Mouse (Mus musculus) megakaryocyte-erythroid progenitor cell, adult 5-6 weeks (primary cell): Measurements from ENCODE around the gene Ndufa13. TPM values are rescaled to one million over a fixed set of nuclear protein-coding genes. Genes with fewer than 3 reads are reported as not detected.
"Not testable (repeated sequence)": the region's sequence is repeated elsewhere in the genome, so short reads cannot be mapped to it uniquely, and the experiment has no call there.

ENCODE experiments used
- ATAC-seq: replicated peaks from 2 replicates; pipeline ENCODE4 v1.8.0; 2016; ENCODE audit warnings: mild to moderate bottlenecking, inconsistent platforms; ENCODE audit not compliant: severe bottlenecking, poor library complexity, low FRiP score, low TSS enrichment
- total RNA-seq, 2 experiments: library from RNA; stranded (forward) in 1 of 2; stranded (reverse) in 1 of 2; fragments of 200-1000, 215-1000 nt in 1 of 2; fragments of >200 nt in 1 of 2; fragmentation: Nextera tagmentation in 1 of 2; gene quantifications; 2 replicates each; pipeline ENCODE4 v1.2.3; 2014 to 2017

Gene Ndufa13
- total RNA-seq (2014; fragmentation: Nextera tagmentation), result 110 and 122 TPM in 2 replicates
- total RNA-seq (2017), result 91.6 and 99.6 TPM in 2 replicates

GRCm38 (mm10) chr8:69902163-69903062 is at the start of gene Ndufa13, which contains the start of the genes Tssk6 and Yjefn3:
Gene Ndufa13 (minus strand): TSS chr8:69902558.
Gene Tssk6 (plus strand): TSS chr8:69902184.
Gene Yjefn3 (minus strand): TSS chr8:69902712.
- ATAC-seq, result peak; percentile 19

DNA sequence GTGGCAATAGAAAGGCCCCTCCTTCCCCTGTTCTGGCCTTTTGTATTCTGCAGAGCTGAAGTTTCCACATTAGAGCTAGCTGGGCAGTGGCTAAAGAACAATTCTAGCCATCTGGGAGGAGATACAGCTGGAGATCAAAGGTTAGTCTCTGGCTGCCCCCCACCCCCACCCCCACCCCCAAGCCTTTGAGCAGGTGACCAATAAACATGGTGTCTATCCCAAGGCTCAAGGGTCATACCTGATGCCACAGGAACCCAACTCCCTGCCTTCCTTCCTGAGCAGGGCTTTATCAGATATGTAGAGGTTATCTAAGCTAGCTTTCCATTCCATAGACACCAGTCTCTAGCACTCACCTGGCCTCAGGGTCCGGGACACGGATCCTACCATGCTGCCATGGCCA is 47.9 kb upstream of the Ndufa13 start:
- no peak for ATAC-seq

DNA sequence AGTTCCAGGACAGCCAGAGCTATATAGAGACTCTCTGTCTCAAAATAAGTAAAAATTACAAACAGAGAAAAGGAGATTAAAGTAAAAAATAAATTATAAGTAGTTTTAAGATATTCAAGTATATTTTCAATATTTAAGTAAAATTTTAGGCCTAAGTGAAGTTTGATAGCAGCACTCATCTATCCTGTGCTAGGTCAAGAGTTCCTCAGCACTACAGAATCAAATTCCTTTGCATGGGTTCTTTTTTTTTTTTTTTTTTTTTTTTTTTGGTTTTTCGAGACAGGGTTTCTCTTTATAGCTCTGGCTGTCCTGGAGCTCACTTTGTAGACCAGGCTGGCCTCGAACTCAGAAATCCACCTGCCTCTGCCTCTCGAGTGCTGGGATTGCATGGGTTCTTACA is 40.1 kb upstream of the Ndufa13 start:
- ATAC-seq, result not testable (repeated sequence)

- ATAC-seq, result no peak
Observed at GRCm38 (mm10) chr8:69940386-69940785, 38.0 kb upstream of the Ndufa13 start.

DNA sequence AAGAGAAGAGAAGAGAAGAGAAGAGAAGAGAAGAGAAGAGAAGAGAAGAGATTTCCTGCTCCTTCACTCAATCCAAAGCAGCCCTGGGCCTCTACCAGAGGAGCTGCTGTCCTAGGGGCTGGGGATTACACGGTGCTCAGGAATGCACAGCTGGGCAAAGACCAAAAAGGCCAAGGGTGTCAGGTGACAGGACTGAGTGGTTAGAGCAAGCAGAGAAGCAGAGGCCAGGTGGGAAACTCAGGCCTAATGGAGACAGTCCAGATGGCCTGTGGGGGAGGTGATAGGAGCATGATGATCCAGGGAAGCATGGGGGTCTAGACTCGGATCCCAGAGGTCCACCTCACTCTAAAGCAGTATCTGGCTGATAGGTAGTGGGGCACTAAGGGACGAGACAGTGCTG is 37.3 kb upstream of the Ndufa13 start:
- ATAC-seq, result no peak

- ATAC-seq, result no peak
Observed at GRCm38 (mm10) chr8:69938245-69938982, 36.1 kb upstream of the Ndufa13 start.

DNA sequence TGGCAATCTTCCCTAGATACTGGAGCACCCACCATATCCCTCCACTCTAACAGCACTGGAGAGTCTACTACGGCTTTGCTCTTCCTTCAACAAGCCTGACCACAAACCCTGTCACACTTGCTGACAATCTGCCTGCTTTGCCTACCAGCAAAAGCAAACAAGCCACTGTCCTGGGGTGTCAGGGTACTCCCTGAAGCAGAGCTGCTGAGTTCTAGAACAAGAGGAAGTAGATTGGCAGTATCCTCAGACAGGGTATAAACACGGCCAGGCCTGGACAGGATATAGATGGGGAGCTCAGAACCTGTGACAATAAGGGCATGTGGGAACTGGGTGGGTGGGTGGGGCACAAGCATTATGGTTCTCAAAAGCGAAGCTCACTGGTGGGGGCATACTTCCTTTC is 35.1 kb upstream of the Ndufa13 start:
- no peak for ATAC-seq

- ATAC-seq, result no peak
Observed at GRCm38 (mm10) chr8:69936050-69936794, 33.9 kb upstream of the Ndufa13 start.

- ATAC-seq, result no peak
Observed at GRCm38 (mm10) chr8:69935431-69935830, 33.1 kb upstream of the Ndufa13 start.

DNA sequence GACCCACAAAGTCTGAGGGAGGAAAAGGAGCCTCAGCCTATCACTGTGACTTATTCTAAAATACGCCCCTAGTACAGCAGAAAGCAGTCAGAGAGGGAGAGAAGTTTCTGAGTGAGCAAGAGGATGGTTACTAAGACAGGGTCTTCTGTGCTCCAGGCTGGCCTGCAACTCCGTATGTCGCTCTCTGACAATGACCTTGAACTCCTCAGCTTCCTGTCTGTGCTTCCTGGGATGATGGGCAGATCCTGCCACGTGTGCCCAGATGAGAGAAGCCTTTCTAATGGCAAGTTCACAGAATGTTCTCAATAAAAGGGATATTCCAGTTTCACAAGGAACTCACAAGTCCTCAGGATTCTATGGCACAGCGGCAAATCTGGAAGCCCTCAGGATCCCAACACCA is 32.2 kb upstream of the Ndufa13 start:
- no peak for ATAC-seq

GRCm38 (mm10) chr8:69933811-69934210 is 31.5 kb upstream of the Ndufa13 start:
- ATAC-seq, result no peak

DNA sequence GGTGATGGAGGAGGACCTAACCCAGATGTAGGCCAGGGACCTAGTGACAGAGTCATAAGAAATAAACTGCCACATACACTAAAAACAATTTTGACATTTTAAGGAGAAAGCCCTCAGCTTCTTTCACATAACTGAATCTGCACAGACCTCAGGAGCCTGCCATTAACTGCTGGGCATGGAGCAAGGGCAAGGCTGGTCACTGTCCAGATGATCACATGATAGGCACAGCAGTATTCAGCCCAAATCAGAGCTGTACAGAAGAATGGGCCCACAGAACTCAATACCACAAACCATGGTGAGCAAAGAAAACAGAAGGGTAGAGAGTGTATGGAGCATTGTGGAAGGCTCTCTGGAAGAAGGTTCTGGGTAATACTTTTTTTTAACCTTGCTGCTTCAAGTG is 24.5 kb upstream of the Ndufa13 start:
- no peak for ATAC-seq

DNA sequence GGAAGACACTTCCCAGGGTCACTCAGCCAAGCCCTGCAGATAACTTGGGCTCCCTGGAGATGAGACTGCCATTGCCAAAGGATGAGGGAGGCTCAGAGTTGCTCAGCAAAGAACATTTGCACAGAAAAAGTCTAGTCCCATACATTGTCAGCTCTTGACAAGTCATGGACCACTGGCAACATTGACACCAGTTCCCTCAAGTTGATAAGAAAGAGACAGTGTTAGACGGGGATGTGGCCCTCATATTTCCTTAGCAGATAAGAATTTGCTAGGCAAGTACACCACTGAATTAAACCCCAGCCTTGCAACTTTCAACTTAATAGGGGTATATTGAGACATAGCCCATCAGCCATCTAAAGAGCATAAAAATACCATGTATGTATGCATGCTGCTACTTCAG is 21.6 kb upstream of the Ndufa13 start:
- ATAC-seq, result peak; percentile 43

GRCm38 (mm10) chr8:69921141-69921540 is 18.8 kb upstream of the Ndufa13 start:
- no peak for ATAC-seq

DNA sequence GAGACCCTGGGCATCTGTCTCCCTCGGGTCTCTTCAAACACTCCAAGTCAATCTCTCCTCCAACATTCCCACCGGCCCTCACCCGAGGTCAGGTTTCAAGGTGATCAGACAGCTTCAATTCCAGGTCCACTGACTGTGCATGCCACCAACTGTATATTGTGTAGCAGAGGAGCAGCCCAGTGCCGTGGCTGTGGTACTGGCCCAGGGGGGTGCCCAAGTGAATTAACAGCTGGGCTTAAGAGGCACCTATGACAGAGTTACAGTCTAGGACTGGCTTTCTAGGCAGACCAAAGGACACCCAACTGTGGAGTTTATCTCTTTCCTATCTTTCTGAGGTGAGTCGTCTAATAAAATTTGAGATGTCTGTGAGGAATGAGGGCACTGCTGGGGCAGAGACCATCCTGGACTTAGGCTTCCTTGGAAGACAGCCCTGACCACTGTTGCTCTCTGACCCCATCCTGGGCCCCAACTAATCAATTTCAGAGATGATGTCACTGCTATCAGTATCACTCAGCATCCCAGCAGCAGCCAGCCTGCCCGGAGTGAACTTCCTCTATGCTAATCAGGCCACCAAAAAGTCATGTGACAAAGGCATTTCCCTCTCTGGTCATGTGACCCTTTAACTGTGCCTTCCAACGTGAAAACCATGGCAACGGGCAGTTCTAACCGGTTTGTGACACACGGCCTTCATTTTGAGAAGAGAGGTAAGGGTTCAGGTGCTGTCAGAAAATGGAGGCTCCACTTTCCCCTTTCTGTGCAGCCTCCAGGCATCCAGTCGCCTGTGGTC is 17.7 kb upstream of the Ndufa13 start:
- ATAC-seq, result peak; percentile 48

DNA sequence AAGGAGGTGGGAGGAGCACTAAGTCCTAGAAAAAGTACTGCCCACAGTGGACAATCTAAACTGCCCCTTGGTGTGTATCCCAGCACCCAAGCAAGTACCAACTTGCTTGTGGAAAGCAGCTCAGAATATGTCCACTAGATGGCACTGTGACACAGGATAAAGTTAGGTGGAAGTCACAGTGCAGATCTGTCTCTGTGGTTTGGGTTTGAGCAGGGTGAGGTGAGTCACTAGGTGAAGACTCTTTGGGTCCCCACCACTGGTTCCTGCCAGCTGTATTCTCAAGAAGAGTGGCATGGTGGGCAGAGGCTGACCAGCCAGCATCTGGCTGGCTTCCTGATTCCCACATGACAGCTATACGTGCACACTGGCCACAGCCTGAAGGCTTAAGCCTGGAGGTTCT is 16.7 kb upstream of the Ndufa13 start:
- ATAC-seq, result peak; percentile 56

GRCm38 (mm10) chr8:69918506-69918905 is 16.1 kb upstream of the Ndufa13 start:
- ATAC-seq, result no peak

GRCm38 (mm10) chr8:69915748-69916147 is 13.4 kb upstream of the Ndufa13 start:
- ATAC-seq, result no peak

- ATAC-seq, result no peak
Observed at GRCm38 (mm10) chr8:69914526-69914925, 12.2 kb upstream of the Ndufa13 start.
